Mouse (Mus musculus) telencephalon, adult 2 months (tissue): ENCODE measurements around the gene Kansl1l.

Experiments
- DNase-seq: peaks from one replicate; pipeline ENCODE4 v3.0.0-alpha.2; 2011; ENCODE audit warnings: low read depth, low spot score

Gene Kansl1l

DNA sequence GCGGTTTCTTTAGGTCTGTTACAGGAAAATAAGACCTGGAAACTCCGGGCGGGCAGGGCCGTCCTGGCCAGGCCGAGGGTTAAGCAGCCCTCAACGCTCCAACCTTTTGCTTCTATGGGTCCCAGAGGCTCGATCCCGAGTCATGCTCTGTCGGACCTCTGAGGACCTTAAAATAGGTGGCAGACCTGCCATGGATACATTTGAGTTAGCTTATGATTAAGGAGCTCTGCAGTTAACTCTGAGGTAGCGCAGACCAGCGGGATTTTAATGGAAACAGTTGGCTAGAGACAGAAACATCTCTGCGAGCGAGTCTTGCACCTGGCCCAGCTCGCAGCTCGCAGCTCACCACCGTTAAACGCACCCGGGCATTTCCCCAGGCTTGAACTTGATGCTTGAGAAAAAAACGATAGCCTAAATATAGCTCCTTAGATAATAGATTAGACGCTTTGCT, 528 bp upstream of the Kansl1l start:
- DNase-seq: no peak

DNA sequence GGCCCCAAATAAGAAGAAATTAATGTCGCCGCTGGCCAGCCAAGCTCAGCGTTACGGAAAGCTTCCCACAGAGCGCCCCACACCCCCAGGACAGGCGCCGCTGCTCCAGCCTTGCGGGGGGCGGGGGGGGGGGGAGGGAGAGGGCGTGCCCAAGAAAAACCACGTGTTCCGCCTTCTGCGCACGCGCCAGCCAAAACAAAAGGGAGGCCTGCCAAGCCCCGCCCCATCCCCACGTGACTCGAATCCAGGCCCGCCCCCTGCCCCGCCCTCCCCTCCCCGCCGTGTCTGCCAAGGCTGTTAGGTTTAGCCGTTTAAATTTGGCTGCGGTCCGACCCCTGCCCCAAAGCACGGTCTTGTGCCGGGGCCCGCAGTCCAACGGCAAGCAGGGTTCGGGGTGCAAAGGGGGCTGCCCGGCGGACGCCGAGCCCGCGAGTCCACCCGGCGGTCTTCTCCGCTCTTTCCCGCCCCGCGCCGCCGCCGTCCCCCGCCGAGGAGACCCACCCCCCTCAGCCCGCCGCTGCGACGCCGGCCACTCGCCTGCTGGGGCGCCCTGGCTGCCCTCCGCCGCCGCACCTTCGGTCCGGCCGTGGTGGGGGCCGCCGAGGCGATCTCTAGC, 417 bp downstream of the Kansl1l start:
- DNase-seq: peak; percentile 77

GRCm38 (mm10) chr1:66815941-66816777, 1.2 kb downstream of the Kansl1l start:
- peak; percentile 72 for DNase-seq

DNA sequence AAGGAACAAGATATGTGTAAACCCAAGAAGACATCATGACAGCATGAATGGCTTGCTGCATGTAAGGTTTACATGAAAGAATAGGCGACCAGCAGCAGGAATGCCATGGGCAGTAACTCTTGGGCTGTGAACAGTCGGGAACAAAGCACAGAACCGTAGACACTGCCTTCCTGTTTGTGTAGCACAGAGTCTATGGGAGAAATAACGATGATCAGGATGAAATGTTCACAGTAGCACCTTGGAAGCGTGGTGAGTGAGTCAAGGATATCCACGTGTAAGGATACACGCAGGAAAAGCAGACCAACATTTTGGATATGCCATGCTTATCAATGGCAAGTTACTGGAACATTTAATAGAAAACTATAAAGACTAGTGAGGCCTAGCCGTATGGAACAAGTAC, 2.6 kb downstream of the Kansl1l start:
- DNase-seq: no peak

DNA sequence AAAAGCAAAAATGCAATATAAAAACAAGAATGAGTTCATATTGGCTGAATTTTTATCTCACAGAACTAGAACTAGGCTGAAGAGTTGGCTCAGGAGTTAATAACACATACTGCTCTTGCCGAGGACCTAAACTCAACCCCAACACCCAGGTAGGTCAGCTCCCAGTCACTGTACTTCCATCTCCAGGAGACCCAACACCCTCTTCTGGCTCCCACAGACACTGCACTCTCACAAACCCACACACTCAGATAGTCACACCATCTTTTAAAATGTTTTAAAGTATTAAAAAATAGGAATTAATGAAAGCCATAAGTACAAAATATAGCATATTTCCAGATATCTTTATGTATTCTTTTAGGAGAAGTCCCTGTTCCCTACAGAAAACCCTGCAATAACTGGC, 4.2 kb downstream of the Kansl1l start:
- DNase-seq: no peak

DNA sequence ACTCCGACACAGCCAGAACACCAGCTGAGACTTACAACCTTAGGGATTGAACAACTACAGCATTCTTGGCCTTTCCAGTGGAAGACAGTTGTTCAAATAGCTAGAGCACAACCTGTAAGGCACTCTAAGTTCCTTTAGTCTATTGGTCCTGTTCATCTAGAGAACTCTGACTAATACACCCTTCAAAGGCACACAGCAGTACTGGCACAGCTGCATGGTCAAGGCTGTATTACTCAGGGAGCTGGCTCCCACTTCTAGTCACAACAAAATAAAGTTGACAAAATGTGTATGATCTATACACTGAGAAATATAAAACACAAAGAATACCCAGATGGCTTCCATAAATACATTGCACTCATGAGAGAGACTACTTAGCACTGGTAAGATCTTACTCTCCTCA, 10.5 kb downstream of the Kansl1l start:
- no peak for DNase-seq

- DNase-seq: no peak
These were observed 12.0 kb downstream of the Kansl1l start for GRCm38 (mm10) chr1:66805408-66805807.

DNA sequence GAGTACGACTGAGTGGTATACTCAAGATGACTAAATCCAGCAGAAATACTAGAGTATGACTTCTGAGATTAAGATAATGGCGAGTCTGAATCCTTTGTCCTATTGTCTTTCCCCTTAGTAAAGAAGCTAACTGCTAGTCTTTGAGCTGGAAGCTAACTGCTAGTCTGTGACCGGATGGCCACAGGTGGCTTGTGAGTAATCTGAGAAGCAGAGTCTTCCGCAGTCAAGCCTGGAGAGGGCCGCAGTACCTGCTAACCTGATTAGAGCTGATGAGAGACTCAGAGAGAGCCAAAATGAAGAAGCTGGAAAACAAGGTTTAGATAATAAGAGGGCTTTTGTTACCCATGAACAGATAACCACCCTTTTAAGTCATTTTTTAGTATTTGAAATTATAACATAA, 12.7 kb downstream of the Kansl1l start:
- DNase-seq: no peak

- no peak for DNase-seq
These were observed 19.4 kb downstream of the Kansl1l start for GRCm38 (mm10) chr1:66797962-66798361.

DNA sequence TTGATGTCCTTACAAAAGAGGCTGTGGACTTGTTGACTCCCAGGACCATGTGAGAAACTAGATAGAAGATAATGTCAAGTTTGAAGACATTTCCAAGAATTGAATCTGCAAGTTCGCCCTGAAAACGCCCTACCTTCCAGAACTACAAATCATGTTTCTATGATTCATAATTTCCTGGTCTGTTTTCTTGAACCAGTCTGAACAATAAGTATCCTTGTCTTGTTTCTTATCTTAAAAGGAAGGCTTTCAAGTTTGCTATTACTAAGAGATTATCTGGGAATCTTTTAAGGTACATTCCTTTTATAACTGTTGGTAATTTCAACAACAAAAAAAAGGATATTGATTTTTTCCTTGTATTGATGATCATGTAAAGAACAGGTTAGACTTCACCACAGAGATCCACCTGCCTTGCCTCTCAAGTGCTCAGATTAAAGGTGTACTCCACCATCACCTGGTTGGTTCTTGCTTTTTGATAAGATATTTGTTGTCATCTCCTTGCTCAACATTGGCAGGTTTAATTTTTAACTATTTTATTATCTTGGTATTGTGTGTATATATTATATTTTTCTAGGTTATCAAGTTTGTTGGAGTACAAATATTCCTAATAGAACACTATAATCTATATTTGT, 24.4 kb downstream of the Kansl1l start:
- DNase-seq: no peak

GRCm38 (mm10) chr1:66782296-66782695, 35.1 kb downstream of the Kansl1l start:
- no peak for DNase-seq

DNA sequence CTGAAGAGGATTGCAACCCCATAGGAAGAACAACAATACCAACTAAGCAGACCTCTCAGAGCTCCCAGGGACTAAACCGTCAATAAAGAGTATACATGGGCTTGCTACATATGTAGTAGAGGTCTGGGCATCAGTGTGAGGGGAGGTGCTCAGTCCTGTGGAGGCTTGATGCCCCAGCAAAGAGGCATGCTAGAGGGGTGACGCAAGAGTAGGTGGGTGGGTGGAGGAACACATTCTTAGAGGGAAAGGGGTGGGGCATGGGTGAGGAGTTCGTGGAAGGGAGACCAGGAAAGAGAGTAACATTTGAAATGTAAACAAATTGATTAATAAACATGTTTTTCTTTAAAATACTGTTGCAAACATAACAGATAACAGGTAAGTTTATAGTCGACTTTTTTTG, 36.3 kb downstream of the Kansl1l start:
- DNase-seq: no peak

- DNase-seq: no peak
These were observed 38.6 kb downstream of the Kansl1l start for GRCm38 (mm10) chr1:66778798-66779197.

DNA sequence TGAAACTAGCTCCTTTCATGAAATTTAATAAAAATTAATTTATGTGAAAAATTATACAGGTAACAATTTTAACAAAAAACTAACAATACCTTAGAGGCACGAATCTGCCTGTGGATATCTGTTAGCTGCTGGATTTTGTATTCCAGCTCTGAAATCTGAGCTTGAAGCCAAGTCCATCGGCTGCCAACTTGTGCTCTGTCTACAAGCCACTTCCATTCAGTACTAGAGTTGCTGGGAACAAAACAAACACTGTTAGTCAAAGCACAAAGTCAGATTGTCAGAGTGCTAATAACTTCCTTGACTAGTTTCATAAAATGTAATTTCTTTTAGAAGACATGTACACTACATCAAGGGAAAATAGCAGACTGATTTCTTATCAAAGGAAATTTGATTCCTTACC, 39.5 kb downstream of the Kansl1l start:
- DNase-seq: peak; percentile 10

DNA sequence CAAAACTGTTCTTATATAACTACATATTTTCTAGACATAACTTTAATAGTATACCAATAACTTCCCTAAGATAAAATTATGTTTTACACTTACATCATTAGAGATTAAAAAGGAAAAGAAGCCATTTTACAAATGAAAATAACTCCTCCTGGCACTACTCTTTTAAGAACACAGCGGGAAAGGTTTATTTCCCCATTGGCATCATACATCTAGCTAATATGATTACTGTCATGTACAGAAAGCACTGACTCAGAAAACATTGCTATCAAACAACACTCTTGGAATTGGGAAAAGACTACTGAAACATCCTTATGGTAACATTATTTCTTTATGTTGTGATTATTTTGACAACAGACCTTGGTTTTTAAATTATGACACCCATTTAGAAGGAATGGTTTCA, 48.6 kb downstream of the Kansl1l start:
- no peak for DNase-seq

DNA sequence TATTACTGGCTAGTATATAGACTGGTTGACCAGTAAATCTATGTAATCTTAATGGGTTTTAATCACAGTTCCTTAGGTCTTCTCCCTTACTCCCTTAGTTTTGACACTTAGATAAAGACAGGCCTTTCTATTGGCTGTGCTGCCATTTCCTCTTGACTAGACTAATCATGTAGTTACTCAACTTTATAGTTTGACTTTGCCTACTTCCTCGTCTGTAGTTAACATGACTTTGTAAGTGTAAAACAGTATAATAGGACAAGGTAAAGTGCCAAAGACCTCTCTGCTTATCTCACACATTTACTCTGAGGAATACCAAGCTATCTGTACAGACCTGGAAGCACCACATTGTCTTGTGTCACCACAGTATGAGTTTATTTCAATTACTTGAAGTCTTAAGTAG, 86.8 kb downstream of the Kansl1l start:
- DNase-seq: no peak

DNA sequence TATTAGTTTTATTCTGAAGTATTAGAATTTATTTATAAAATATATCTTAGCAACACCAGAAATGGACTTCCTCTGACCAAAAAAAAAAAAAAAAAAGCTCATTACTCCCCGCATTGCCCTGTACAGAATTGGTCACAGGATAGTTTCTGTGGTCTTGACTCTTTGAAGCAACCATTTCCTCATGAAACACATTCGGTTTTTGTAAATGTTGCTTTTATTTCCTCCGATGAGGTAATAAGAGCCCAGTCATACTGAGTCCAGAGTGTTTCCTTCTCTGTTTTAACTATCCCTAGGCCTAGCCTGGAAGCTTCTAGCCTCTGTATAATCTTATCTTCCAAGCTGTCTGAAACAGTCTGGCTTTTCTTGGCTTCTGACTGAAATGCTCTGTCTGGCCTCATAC, 104.5 kb downstream of the Kansl1l start:
- DNase-seq: no peak

- no peak for DNase-seq
These were observed 112.8 kb downstream of the Kansl1l start for GRCm38 (mm10) chr1:66704523-66704922.

GRCm38 (mm10) chr1:66702623-66703345, 114.6 kb downstream of the Kansl1l start:
- DNase-seq: no peak

DNA sequence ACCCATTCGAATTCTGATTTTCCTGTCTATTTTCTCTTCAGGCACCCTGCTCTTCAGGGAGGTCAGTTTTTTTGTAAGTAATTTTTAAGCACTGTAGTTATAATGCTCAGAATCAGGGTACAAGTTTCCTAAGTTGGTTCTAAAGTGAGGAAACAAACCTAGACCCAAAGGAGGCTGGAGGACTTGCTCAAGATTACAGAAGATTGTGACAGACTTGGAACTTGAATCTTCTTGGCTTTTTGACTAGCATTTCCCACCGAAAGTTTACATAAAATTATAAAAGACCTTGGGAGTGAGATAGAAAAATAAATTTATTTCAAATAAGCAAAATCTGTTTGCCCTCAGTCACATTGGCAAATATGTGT, 115.8 kb downstream of the Kansl1l start:
- DNase-seq: no peak

GRCm38 (mm10) chr1:66700693-66701575, 116.4 kb downstream of the Kansl1l start, which contains the start of gene Rpe:
Gene Rpe, plus strand, starts transcription at chr1:66700831.
- peak; percentile 87 for DNase-seq
